Mouse (Mus musculus) gastrocnemius, adult 8-10 months (tissue): ENCODE measurements around the gene Btc. TPM values are rescaled to one million over a fixed set of nuclear protein-coding genes. Genes with fewer than 3 reads are reported as not detected.
A peak's percentile ranks its signal among the peaks of the same experiment; 100 is the strongest.

ENCODE experiments used
- DNase-seq, 2 experiments: peaks; one replicate each; pipeline ENCODE4 v3.0.0; 2022; ENCODE audit warnings: low spot score in 2 of 2
- total RNA-seq, 4 experiments: library from RNA; stranded (reverse); gene quantifications; 2 replicates each; pipeline ENCODE4 v1.2.4; 2022

Gene Btc
- total RNA-seq: 1 to 10 TPM in 2 of 4 experiments, under 1 TPM in 2; 0.21 to 1.3 (median 0.89) TPM

- DNase-seq: peak; percentile 79 to 83
Observed at GRCm38 (mm10) chr5:91402339-91403211, at the start of gene Btc. Gene Btc, minus strand, starts transcription at chr5:91402994.

- DNase-seq: peak in 1 of 2 experiments; percentile 4
Observed at GRCm38 (mm10) chr5:91444981-91445517, 42.3 kb upstream of the Btc start.

GRCm38 (mm10) chr5:91436563-91436962 lies 33.8 kb upstream of the Btc start:
- no peak for DNase-seq

GRCm38 (mm10) chr5:91434723-91435658 lies 32.2 kb upstream of the Btc start:
- no peak for DNase-seq

GRCm38 (mm10) chr5:91428547-91428946 lies 25.8 kb upstream of the Btc start:
- DNase-seq: no peak

GRCm38 (mm10) chr5:91413814-91414213 lies 11.0 kb upstream of the Btc start:
- no peak for DNase-seq

DNA sequence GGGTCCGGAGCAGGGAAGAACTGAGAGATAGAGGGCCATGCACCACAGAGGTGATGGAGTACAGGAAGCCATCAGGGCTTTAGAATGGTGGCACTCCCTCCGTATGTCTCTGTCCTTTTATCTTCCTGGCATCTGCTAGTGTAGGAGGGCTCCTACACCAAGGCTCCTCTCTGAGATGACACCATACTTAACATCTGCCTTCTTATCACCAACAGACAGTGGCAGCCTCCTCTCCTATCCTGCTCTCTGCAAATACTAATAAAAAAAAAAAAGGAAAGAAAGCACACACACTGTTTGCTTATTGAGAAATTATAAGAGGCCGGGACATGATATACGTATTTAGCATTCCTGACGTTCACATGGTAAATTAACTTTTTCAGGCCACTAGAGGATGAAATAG lies 1.5 kb upstream of the Btc start:
- no peak for DNase-seq

- no peak for DNase-seq
Observed at GRCm38 (mm10) chr5:91403281-91403680, 487 bp upstream of the Btc start.

DNA sequence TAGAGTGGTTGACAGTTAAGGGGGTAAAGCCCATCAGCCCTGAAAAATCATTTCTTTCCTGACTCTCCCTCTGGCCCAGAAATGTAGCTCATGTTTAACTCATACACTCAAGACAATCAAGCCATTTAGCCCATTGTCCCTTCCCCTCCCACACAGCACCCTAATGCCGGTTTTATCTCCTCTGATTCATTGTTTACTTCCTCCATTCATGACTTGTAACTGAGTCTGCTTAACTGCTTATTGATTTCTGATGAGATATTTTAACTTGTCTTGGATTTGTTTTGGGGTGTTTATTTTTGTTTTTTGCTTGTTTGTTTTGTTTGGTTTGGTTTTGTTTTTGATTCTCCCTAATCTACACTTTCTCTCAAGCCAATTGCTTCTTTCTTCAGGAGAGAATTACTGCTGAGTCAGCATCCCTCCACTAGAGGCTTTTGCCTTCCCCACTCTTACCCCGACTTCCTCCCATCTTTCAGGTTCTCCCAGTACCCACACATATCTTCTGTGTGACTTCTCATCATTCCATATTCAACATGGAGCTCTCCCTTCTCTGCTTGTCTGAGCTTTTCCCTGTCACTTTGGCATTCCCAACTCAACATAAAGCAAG lies 2.2 kb downstream of the Btc start:
- DNase-seq: no peak

DNA sequence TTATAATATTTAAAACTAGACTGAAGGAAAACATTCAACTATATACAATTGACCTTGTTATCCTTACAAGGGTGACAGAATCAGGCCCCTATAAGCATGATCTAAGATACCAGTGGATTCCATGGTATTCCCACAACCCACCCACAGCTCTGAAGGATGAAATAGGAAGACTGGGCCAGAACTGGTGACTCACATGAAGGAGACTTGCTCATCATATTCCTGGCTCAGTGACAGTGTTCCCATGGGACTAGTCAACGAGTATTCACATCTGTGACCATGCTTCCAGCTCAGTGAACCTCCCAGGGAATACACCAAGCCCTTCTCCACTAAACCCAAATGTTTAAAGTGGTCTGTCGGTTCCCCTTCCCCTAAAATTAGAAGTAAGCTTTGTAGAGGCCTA lies 27.3 kb downstream of the Btc start:
- DNase-seq: no peak

DNA sequence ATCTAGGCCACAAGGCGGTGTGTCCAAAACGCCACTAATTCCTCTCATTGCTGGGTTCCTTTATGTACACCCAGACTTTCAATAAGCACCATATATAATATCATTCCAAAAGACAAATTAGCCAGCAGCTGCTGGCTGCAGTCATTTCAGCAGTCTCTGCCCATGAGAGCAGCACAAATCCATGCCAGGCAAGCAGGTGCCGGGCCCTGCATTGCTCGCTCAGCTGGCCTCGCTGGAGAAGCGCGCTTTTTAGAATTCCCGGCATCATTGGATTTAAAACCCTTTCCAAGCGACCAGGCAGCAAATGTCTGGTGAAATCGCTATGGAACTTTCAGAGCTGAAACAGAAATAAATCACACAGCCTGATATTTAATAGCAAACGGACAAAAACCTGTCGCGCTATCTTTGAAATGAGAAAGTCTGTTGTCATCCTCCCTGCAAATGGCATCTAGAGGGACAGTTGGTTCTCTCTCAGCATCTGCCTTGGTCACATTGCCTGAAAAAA lies 34.7 kb downstream of the Btc start:
- no peak for DNase-seq

GRCm38 (mm10) chr5:91366925-91367324 lies 35.9 kb downstream of the Btc start:
- no peak for DNase-seq

- DNase-seq: no peak
Observed at GRCm38 (mm10) chr5:91363274-91363991, 39.4 kb downstream of the Btc start.

- DNase-seq: no peak
Observed at GRCm38 (mm10) chr5:91352645-91353044, 50.1 kb downstream of the Btc start.

GRCm38 (mm10) chr5:91345681-91346080 lies 57.1 kb downstream of the Btc start:
- no peak for DNase-seq

GRCm38 (mm10) chr5:91345064-91345463 lies 57.7 kb downstream of the Btc start:
- no peak for DNase-seq

GRCm38 (mm10) chr5:91341981-91342760 lies 60.6 kb downstream of the Btc start:
- no peak for DNase-seq

- no peak for DNase-seq
Observed at GRCm38 (mm10) chr5:91334227-91334626, 68.6 kb downstream of the Btc start.

DNA sequence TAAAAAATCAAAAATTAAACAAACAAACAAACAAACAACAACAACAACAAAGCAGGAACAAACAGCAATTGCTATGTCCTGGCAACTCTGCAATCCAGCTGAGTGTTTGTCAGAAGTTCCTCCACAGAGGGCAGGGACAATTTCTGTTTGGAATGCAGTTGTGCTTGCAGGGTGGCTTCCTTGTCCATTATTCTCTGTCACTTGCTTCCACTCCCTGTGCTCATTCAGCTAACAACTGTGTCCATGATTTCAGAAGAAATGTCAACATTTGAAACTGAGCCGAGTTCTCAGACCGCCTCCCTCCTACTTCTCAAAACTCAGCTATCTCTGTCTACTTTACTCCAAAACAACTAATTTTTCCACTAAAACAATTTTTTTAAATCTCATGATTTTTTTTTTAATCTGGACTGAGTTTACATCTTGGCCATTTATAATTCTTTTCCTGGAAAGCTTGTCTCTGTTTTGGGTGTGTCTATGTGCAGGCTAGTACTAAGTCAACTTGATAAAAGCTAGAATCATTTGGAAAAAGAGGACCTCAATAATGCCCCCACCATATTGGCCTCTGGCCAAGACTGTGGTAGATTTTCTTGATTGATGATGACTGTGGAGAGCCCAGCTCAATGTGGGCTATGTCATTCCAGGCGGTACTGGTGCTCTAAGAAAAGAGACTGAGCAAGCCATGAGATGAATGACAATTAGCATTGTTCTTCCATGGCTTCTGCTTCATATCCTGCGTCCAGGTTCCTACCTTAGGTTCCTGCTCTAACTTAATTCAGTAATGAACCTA lies 70.5 kb downstream of the Btc start:
- no peak for DNase-seq
